Mouse (Mus musculus) C2C12 (cell line): ENCODE results near the gene Carmil3.

Experiments
- CTCF ChIP-seq: IDR thresholded peaks from one replicate; pipeline ENCODE4 v1.5.1; 2011; ENCODE audit not compliant: control insufficient read depth, insufficient read depth, insufficient read length
- MYOD1 ChIP-seq: IDR thresholded peaks from one replicate; pipeline ENCODE4 v1.6.1; 2011; ENCODE audit warnings: low read depth; ENCODE audit not compliant: control insufficient read depth, insufficient read length

DNA sequence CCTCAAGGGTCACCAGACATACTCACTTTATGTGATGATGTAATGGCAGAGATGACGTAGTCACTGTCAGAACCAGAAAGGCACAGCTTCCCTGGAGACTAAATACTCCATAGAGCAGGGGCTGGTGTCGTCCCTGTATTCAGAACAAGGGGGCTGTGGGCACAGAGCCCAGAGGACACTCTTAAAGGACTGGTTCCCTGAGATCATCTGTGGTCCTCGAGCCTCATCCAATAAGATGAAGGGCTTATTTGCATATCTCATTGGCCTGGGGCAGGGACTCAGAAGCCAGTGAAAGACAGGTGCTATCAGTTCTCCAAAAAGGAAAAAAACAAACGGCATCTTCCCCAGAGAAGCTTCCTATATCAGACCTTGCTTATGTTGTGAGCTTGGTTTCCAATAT lies 33.6 kb downstream of the Carmil3 start:
- TF ChIP-seq CTCF (no peak), MYOD1 (no peak)
